Mouse (Mus musculus) hematopoietic multipotent progenitor cell, adult 10-12 weeks (in vitro differentiated cells): Measurements from ENCODE around the gene Adcy1. TPM values are rescaled to one million over a fixed set of nuclear protein-coding genes. Genes with fewer than 3 reads are reported as not detected.

Source experiments
- polyA plus RNA-seq: library from polyadenylated mRNA; stranded (reverse); fragments of >175 nt; gene quantifications from 2 replicates; pipeline ENCODE4 v1.2.3, GENCODE M21; 2012; ENCODE audit warnings: low replicate concordance

Adcy1 gene
- polyA plus RNA-seq: 0.01 TPM in 1 of 2 replicates, not detected in the other

DNA sequence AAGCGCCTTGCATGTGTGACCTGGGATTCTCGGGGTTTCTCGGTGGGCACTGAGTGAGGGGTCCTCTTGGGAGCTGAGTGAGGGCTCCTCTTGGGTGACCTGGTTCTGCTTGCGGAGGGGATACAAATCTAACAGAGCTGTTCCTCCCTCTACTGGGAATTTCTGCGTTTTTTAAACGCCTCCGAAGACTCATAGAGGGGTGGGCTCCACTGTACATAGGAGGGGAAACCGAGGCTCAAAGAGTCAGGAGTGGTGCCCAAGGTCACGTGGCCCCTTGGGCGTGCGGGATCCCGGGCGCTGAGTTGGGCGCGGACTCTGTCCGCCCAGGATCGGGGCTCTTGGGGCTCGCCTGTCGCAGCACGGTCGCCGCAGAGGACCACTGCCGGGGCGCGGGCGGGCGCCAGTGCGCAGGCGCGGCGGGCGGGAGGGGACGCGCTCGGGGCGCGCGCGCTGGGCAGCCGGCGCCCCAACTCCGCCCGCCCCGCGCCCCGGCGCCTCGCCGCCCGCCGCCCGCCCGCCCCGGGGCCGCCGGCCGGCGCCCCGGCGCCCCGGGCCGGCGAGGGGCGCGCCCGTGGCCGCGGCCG, at the start of gene Adcy1:
Gene Adcy1, plus strand, starts transcription at position 489 of the 584 bp plus-strand sequence.

GRCm38 (mm10) chr11:7188469-7188868, 125.2 kb downstream of the Adcy1 start, which contains the start of gene Gm11985:
Gm11985 (minus strand) TSS chr11:7188569.

GRCm38 (mm10) chr11:7197491-7197941, 134.2 kb downstream of the Adcy1 start, which contains the start of gene Igfbp1:
Igfbp1 (plus strand) TSS chr11:7197782.

DNA sequence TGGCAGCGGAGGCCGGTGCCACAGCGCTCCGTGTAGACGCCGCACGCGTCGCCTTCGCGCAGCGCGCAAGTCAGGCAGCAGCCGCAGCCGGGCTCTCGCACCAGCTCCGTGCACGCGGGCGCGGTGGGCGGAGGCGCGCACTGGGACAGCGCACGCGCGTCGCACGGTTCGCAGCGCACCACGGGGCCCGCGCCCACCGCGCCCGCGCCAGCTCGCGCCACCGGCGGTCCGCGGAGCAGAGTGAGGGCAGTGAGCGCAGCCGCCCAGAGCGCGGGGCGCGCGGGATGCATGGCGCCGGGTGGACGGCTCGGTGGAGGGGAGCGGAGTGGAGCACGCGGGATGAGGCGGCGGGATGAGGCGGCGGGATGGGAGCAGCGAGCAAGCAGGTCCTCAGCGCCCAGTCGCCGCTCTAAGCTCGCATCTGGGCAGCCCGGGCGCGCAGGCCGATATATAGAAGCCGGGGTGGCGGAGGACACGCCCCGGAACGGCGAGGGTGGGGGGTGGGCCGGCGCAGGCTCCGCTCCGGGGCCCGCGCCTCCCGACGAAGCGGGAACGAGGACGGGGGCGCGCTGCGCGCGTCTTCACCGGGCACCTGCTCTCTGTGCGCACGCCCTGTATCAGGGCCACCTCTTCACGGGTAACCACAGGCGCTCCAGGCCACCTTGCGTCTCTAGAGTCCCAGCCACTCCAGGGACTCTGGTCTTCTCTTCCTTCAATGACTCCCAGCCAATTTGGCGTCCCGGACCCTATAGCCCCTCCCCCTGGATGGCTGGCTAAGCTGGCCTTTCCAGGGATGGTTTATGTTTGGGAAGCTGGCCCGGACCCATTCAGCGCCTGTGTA, 150.4 kb downstream of the Adcy1 start, which contains the start of gene Igfbp3:
Gene Igfbp3, minus strand, starts transcription at position 423 of the 841 bp plus-strand sequence.

Other genes starting within 250 kb of the Adcy1 start
- gene Gm11983, start 225.8 kb upstream of the Adcy1 start, polyA plus RNA-seq: not detected in 2 replicates
- not detected in 2 replicates for gene Gm11985, start 125.1 kb downstream of the Adcy1 start, polyA plus RNA-seq
- not detected in 2 replicates for gene Igfbp1, start 134.3 kb downstream of the Adcy1 start, polyA plus RNA-seq
- 0.99 and 1.7 TPM in 2 replicates for gene Igfbp3, start 150.4 kb downstream of the Adcy1 start, polyA plus RNA-seq